Mouse (Mus musculus) gastrocnemius, postnatal 10 days (tissue): ENCODE measurements at regions not wholly inside any gene's neighbourhood (a gene's known extent, or its start where the extent isn't known, plus 50 kb on each side); places are given as distances from the start of the nearest gene placed in this dataset.

ENCODE experiments used
- DNase-seq: peaks from one replicate; pipeline ENCODE4 v3.0.0; 2021; ENCODE audit warnings: mixed read lengths

- no peak for DNase-seq
These were observed 206.7 kb downstream of the Arl4a start for GRCm38 (mm10) chr12:39831079-39831478.

- DNase-seq: no peak
These were observed 207.3 kb downstream of the Arl4a start for GRCm38 (mm10) chr12:39830530-39830929.

- no peak for DNase-seq
These were observed 215.2 kb downstream of the Arl4a start for GRCm38 (mm10) chr12:39822671-39823070.

- DNase-seq: no peak
These were observed 236.3 kb downstream of the Arl4a start for GRCm38 (mm10) chr12:39801536-39801935.

- no peak for DNase-seq
These were observed 240.0 kb downstream of the Arl4a start for GRCm38 (mm10) chr12:39797843-39798242.

- no peak for DNase-seq
These were observed 240.9 kb downstream of the Arl4a start for GRCm38 (mm10) chr12:39796939-39797338.

- DNase-seq: no peak
These were observed 252.8 kb downstream of the Arl4a start for GRCm38 (mm10) chr12:39785026-39785425.

GRCm38 (mm10) chr12:39784532-39784931 lies 253.3 kb downstream of the Arl4a start:
- no peak for DNase-seq

GRCm38 (mm10) chr12:39776173-39776572 lies 261.7 kb downstream of the Arl4a start:
- no peak for DNase-seq

GRCm38 (mm10) chr12:39766988-39767387 lies 270.8 kb downstream of the Arl4a start:
- DNase-seq: no peak

- no peak for DNase-seq
These were observed 274.3 kb downstream of the Arl4a start for GRCm38 (mm10) chr12:39763529-39763928.

- DNase-seq: no peak
These were observed 275.9 kb downstream of the Arl4a start for GRCm38 (mm10) chr12:39761946-39762345.

- no peak for DNase-seq
These were observed 276.5 kb downstream of the Arl4a start for GRCm38 (mm10) chr12:39761326-39761725.

- DNase-seq: no peak
These were observed 279.9 kb downstream of the Arl4a start for GRCm38 (mm10) chr12:39757975-39758374.

- no peak for DNase-seq
These were observed 286.0 kb downstream of the Arl4a start for GRCm38 (mm10) chr12:39751850-39752249.

GRCm38 (mm10) chr12:39742156-39743063 lies 295.4 kb downstream of the Arl4a start:
- DNase-seq: no peak

- DNase-seq: no peak
These were observed 296.6 kb downstream of the Arl4a start for GRCm38 (mm10) chr12:39741051-39741847.

- DNase-seq: no peak
These were observed 300.9 kb downstream of the Arl4a start for GRCm38 (mm10) chr12:39736966-39737365.

GRCm38 (mm10) chr12:39736097-39736920 lies 301.5 kb downstream of the Arl4a start:
- no peak for DNase-seq

GRCm38 (mm10) chr12:39734176-39734575 lies 303.6 kb downstream of the Arl4a start:
- DNase-seq: no peak

GRCm38 (mm10) chr12:39731177-39731576 lies 306.6 kb downstream of the Arl4a start:
- DNase-seq: no peak

- DNase-seq: no peak
These were observed 308.6 kb downstream of the Arl4a start for GRCm38 (mm10) chr12:39729255-39729654.
